Mouse (Mus musculus) liver, adult (tissue): ENCODE results near the gene Adipoq.
A peak's percentile ranks its signal among the peaks of the same experiment; 100 is the strongest.

Experiments
- GATA4 ChIP-seq: IDR thresholded peaks from 2 replicates; pipeline ENCODE4 v1.6.1; 2014; ENCODE audit warnings: mild to moderate bottlenecking, low read length; ENCODE audit not compliant: insufficient replicate concordance

The Adipoq gene

GRCm38 (mm10) chr16:23151423-23151822, 5.1 kb downstream of the Adipoq start:
- TF ChIP-seq GATA4: no peak

- TF ChIP-seq GATA4: no peak
Observed at GRCm38 (mm10) chr16:23154261-23154660, 7.9 kb downstream of the Adipoq start.

GRCm38 (mm10) chr16:23157013-23157412, 10.7 kb downstream of the Adipoq start:
- TF ChIP-seq GATA4: no peak

GRCm38 (mm10) chr16:23158292-23158691, 12.0 kb downstream of the Adipoq start:
- TF ChIP-seq GATA4: no peak

- no peak for TF ChIP-seq GATA4
Observed at GRCm38 (mm10) chr16:23158957-23159356, 12.6 kb downstream of the Adipoq start.

GRCm38 (mm10) chr16:23159749-23160148, 13.4 kb downstream of the Adipoq start:
- no peak for TF ChIP-seq GATA4

- TF ChIP-seq GATA4: no peak
Observed at GRCm38 (mm10) chr16:23162116-23162515, 15.8 kb downstream of the Adipoq start.

GRCm38 (mm10) chr16:23164443-23164842, 18.1 kb downstream of the Adipoq start:
- TF ChIP-seq GATA4: no peak

- TF ChIP-seq GATA4: no peak
Observed at GRCm38 (mm10) chr16:23165441-23165840, 19.1 kb downstream of the Adipoq start.

- no peak for TF ChIP-seq GATA4
Observed at GRCm38 (mm10) chr16:23166646-23167045, 20.3 kb downstream of the Adipoq start.

GRCm38 (mm10) chr16:23167079-23167478, 20.7 kb downstream of the Adipoq start:
- no peak for TF ChIP-seq GATA4

GRCm38 (mm10) chr16:23170813-23171212, 24.5 kb downstream of the Adipoq start:
- no peak for TF ChIP-seq GATA4

- TF ChIP-seq GATA4: no peak
Observed at GRCm38 (mm10) chr16:23173904-23174303, 27.6 kb downstream of the Adipoq start.

GRCm38 (mm10) chr16:23174855-23175254, 28.5 kb downstream of the Adipoq start:
- peak; percentile 67; the same call in 1 of the 2 replicates for TF ChIP-seq GATA4

GRCm38 (mm10) chr16:23175956-23176355, 29.6 kb downstream of the Adipoq start:
- peak; percentile 97 for TF ChIP-seq GATA4

GRCm38 (mm10) chr16:23177856-23178255, 31.5 kb downstream of the Adipoq start:
- TF ChIP-seq GATA4: no peak

- no peak for TF ChIP-seq GATA4
Observed at GRCm38 (mm10) chr16:23178796-23179195, 32.5 kb downstream of the Adipoq start.

GRCm38 (mm10) chr16:23181054-23181453, 34.7 kb downstream of the Adipoq start:
- TF ChIP-seq GATA4: no peak

GRCm38 (mm10) chr16:23181487-23181886, 35.2 kb downstream of the Adipoq start:
- no peak for TF ChIP-seq GATA4
